Comparison of ENCODE assay signal across 12 mouse cellular contexts in genomic region chr19:46657339-46658020, GRCm38 (mm10). TPM values are rescaled to one million over a fixed set of nuclear protein-coding genes. Genes with fewer than 3 reads are reported as not detected.
DNase-seq lines count a peak whose midpoint lies in the region; ATAC-seq and TF ChIP-seq lines count a peak whose summit lies in the region.
"Had no signal": no experiment of that assay in that cellular context is flagged by ENCODE, and none has a peak within 500 bp of the region (broad histone marks: within the 10 kb centered on the region; RNA-seq: fewer than 3 reads in every experiment).

No protein-coding gene starts in this region.

- WGBS in heart, embryonic 13.5 days = 93% methylated on average over 3 of the region's 3 CpGs
- WGBS in midbrain, postnatal 0 days = 98% methylated on average over 3 of the region's 3 CpGs
- 96% methylated on average over 3 of the region's 3 CpGs for WGBS in midbrain, embryonic 16.5 days
- WGBS in bone marrow, adult 2 months = 86% methylated on average over 3 of the region's 3 CpGs
- 93% methylated on average over 3 of the region's 3 CpGs for WGBS in stomach, postnatal 0 days

- ATAC-seq in heart, embryonic 13.5 days (ENCODE audit: extremely low read depth, insufficient number of reproducible peaks, low FRiP score, low TSS enrichment) = no peak
- no peak for ATAC-seq in midbrain, postnatal 0 days (ENCODE audit: low FRiP score)
- ATAC-seq in midbrain, embryonic 16.5 days = no peak
- no peak for ATAC-seq in stomach, postnatal 0 days (ENCODE audit: low FRiP score, low TSS enrichment)
- ATAC-seq: forebrain, embryonic 15.5 days had no signal

- peak; percentile 59 for TF ChIP-seq CTCF in midbrain, postnatal 0 days (IDR thresholded peaks at IDR 0.05)
- peak; percentile 34; the same call in 1 of the 2 replicates for TF ChIP-seq CTCF in bone marrow, adult 2 months (IDR thresholded peaks at IDR 0.05; ENCODE audit: control insufficient read depth, insufficient read depth, low read length)
- peak; percentile 67 for TF ChIP-seq CTCF in stomach, postnatal 0 days (IDR thresholded peaks at IDR 0.05; ENCODE audit: low read depth)

- H3K9ac ChIP-seq in heart, embryonic 13.5 days = no peak overlapping the region
- no peak overlapping the region for H3K9ac ChIP-seq in midbrain, postnatal 0 days (replicated peaks; ENCODE audit: low read length, poor library complexity, severe bottlenecking)
- H3K9ac ChIP-seq in midbrain, embryonic 16.5 days (ENCODE audit: low read depth, low read length) = no peak overlapping the region
- H3K9ac ChIP-seq in stomach, postnatal 0 days (ENCODE audit: low read length) = no peak overlapping the region
- H3K9ac ChIP-seq: forebrain, embryonic 15.5 days had no signal

- H3K4me1 ChIP-seq in heart, embryonic 13.5 days = peaks cover 61% of the 10 kb centered on the region
- H3K4me1 ChIP-seq in midbrain, postnatal 0 days (ENCODE audit: insufficient read depth, low read length) = no peaks in the 10 kb centered on the region
- H3K4me1 ChIP-seq in midbrain, embryonic 16.5 days (ENCODE audit: control insufficient read depth, insufficient read depth, low read length) = no peaks in the 10 kb centered on the region
- H3K4me1 ChIP-seq in bone marrow, adult 2 months (ENCODE audit: control insufficient read depth, insufficient read depth, low read length) = peaks cover 4% of the 10 kb centered on the region; the same call in 1 of the 2 replicates
- no peaks in the 10 kb centered on the region for H3K4me1 ChIP-seq in stomach, postnatal 0 days (replicated peaks; ENCODE audit: control insufficient read depth, insufficient read depth)
- H3K4me1 ChIP-seq: forebrain, embryonic 15.5 days; midbrain, embryonic 10.5 days had no signal

- peak overlapping the region; percentile 21; the same call in 1 of the 2 replicates for H3K27ac ChIP-seq in heart, embryonic 13.5 days (replicated peaks)
- H3K27ac ChIP-seq in midbrain, postnatal 0 days (ENCODE audit: low read depth, low read length) = no peak overlapping the region
- no peak overlapping the region for H3K27ac ChIP-seq in midbrain, embryonic 16.5 days (ENCODE audit: low read length)
- no peak overlapping the region for H3K27ac ChIP-seq in bone marrow, adult 2 months (ENCODE audit: control insufficient read depth, insufficient read depth, low read depth, low read length, poor library complexity)
- no peak overlapping the region for H3K27ac ChIP-seq in stomach, postnatal 0 days (replicated peaks)
- H3K27ac ChIP-seq: forebrain, embryonic 15.5 days; midbrain, embryonic 10.5 days had no signal

- no peak for DNase-seq in heart, adult 11 months
- no peak for DNase-seq in midbrain, postnatal 0 days (ENCODE audit: low spot score)
- no peak for DNase-seq in stomach, postnatal 0 days (ENCODE audit: low spot score)
- no peak for DNase-seq in right cerebral cortex, adult 18-20 months
- DNase-seq in layer of hippocampus, postnatal 36 days = no peak

- H3K27me3 ChIP-seq in heart, embryonic 13.5 days (replicated peaks) = no peaks in the 10 kb centered on the region
- no peaks in the 10 kb centered on the region for H3K27me3 ChIP-seq in midbrain, postnatal 0 days (ENCODE audit: insufficient read depth, low read length)
- H3K27me3 ChIP-seq in midbrain, embryonic 16.5 days (ENCODE audit: control insufficient read depth, insufficient read depth, low read depth, low read length) = no peaks in the 10 kb centered on the region
- no peaks in the 10 kb centered on the region for H3K27me3 ChIP-seq in stomach, postnatal 0 days (ENCODE audit: control insufficient read depth, insufficient read depth, low read length)
- H3K27me3 ChIP-seq: forebrain, embryonic 15.5 days had no signal

- H3K36me3 ChIP-seq in heart, embryonic 13.5 days = peaks cover 58% of the 10 kb centered on the region
- peaks cover 26% of the 10 kb centered on the region for H3K36me3 ChIP-seq in midbrain, postnatal 0 days (ENCODE audit: insufficient read depth, low read length)
- peaks cover 23% of the 10 kb centered on the region for H3K36me3 ChIP-seq in midbrain, embryonic 16.5 days (ENCODE audit: control insufficient read depth, insufficient read depth, low read length)
- peaks cover 14% of the 10 kb centered on the region for H3K36me3 ChIP-seq in stomach, postnatal 0 days (ENCODE audit: control insufficient read depth, insufficient read depth, low read length)

- H3K9me3 ChIP-seq in heart, embryonic 13.5 days = no peaks in the 10 kb centered on the region
- no peaks in the 10 kb centered on the region for H3K9me3 ChIP-seq in midbrain, postnatal 0 days (ENCODE audit: low read length)
- no peaks in the 10 kb centered on the region for H3K9me3 ChIP-seq in midbrain, embryonic 16.5 days (replicated peaks; ENCODE audit: control insufficient read depth, low read length, poor library complexity, severe bottlenecking)
- no peaks in the 10 kb centered on the region for H3K9me3 ChIP-seq in stomach, postnatal 0 days (ENCODE audit: control insufficient read depth, low read length)
- H3K9me3 ChIP-seq: forebrain, embryonic 15.5 days; midbrain, embryonic 10.5 days had no signal

- no peak overlapping the region for H3K4me2 ChIP-seq in heart, embryonic 13.5 days
- H3K4me2 ChIP-seq in midbrain, postnatal 0 days (ENCODE audit: low read depth, low read length, poor library complexity, severe bottlenecking) = no peak overlapping the region
- no peak overlapping the region for H3K4me2 ChIP-seq in midbrain, embryonic 16.5 days (ENCODE audit: low read length)
- no peak overlapping the region for H3K4me2 ChIP-seq in stomach, postnatal 0 days (replicated peaks; ENCODE audit: low read depth)
- H3K4me2 ChIP-seq: forebrain, embryonic 15.5 days had no signal

- H3K4me3 ChIP-seq in heart, embryonic 13.5 days = no peak overlapping the region
- H3K4me3 ChIP-seq in midbrain, postnatal 0 days (ENCODE audit: low read depth, low read length) = no peak overlapping the region
- no peak overlapping the region for H3K4me3 ChIP-seq in midbrain, embryonic 16.5 days (ENCODE audit: low read depth, low read length)
- no peak overlapping the region for H3K4me3 ChIP-seq in bone marrow, adult 2 months (replicated peaks; ENCODE audit: control insufficient read depth, low read depth, low read length)
- no peak overlapping the region for H3K4me3 ChIP-seq in stomach, postnatal 0 days (ENCODE audit: low read depth, low read length)
- H3K4me3 ChIP-seq: forebrain, embryonic 15.5 days; midbrain, embryonic 10.5 days had no signal

- no peak for TF ChIP-seq POLR2A in bone marrow, adult 2 months (IDR thresholded peaks at IDR 0.05; ENCODE audit: borderline replicate concordance, control insufficient read depth, low read depth, low read length)

- TF ChIP-seq EP300 in stomach, postnatal 0 days (optimal IDR thresholded peaks at IDR 0.05) = no peak

RNA-seq across cellular contexts. Expression of gene Cyp17a1, which starts 15.5 kb away (rescaled TPM):
- 1.1 and 1.6 TPM in 2 replicates for polyA plus RNA-seq in heart, embryonic 13.5 days (2015; fragmentation: Nextera tagmentation; extraction: Ambion mirVana)
- not detected in 2 replicates for total RNA-seq in midbrain, postnatal 0 days (2014; rRNA removed)
- not detected in 2 replicates for polyA plus RNA-seq in midbrain, postnatal 0 days (2015; fragmentation: Nextera tagmentation; extraction: Ambion mirVana)
- polyA plus RNA-seq in midbrain, embryonic 16.5 days (2015; fragmentation: Nextera tagmentation; extraction: Ambion mirVana) = not detected in 2 replicates
- not detected in 2 replicates for polyA plus RNA-seq in bone marrow, adult 2 months (2011; ENCODE audit: insufficient read depth, insufficient read length, low replicate concordance, missing spikeins)
- 0.12 TPM in 1 of 2 replicates, not detected in the other for polyA plus RNA-seq in stomach, postnatal 0 days (2015; fragmentation: Nextera tagmentation; extraction: Ambion mirVana)
- not detected for total RNA-seq in layer of hippocampus, postnatal 36 days (2021)
- total RNA-seq: heart, postnatal 36 days; left cerebral cortex, adult 18-20 months had no signal
- polyA plus RNA-seq: forebrain, embryonic 15.5 days; midbrain, embryonic 10.5 days had no signal

RNA-seq across cellular contexts. Expression of gene Borcs7, which starts 32.2 kb away (rescaled TPM):
- 17.4 and 17.6 TPM in 2 replicates for polyA plus RNA-seq in heart, embryonic 13.5 days (2015; fragmentation: Nextera tagmentation; extraction: Ambion mirVana)
- 13.2 and 16.3 TPM in 2 replicates for total RNA-seq in midbrain, postnatal 0 days (2014; rRNA removed)
- 41.3 and 43.0 TPM in 2 replicates for polyA plus RNA-seq in midbrain, postnatal 0 days (2015; fragmentation: Nextera tagmentation; extraction: Ambion mirVana)
- 24.6 and 27.6 TPM in 2 replicates for polyA plus RNA-seq in midbrain, embryonic 16.5 days (2015; fragmentation: Nextera tagmentation; extraction: Ambion mirVana)
- 4.0 and 6.2 TPM in 2 replicates for polyA plus RNA-seq in bone marrow, adult 2 months (2011; ENCODE audit: insufficient read depth, insufficient read length, low replicate concordance, missing spikeins)
- 15.6 and 17.0 TPM in 2 replicates for polyA plus RNA-seq in stomach, postnatal 0 days (2015; fragmentation: Nextera tagmentation; extraction: Ambion mirVana)
- total RNA-seq in layer of hippocampus, postnatal 36 days (2021) = 10 to 100 TPM; 20.6 to 22.0 TPM

RNA-seq across cellular contexts. Expression of gene As3mt, which starts 49.8 kb away (rescaled TPM):
- polyA plus RNA-seq in heart, embryonic 13.5 days (2015; fragmentation: Nextera tagmentation; extraction: Ambion mirVana) = 49.1 and 52.8 TPM in 2 replicates
- 21.3 and 28.9 TPM in 2 replicates for total RNA-seq in midbrain, postnatal 0 days (2014; rRNA removed)
- 36.4 and 37.9 TPM in 2 replicates for polyA plus RNA-seq in midbrain, postnatal 0 days (2015; fragmentation: Nextera tagmentation; extraction: Ambion mirVana)
- 35.6 and 38.1 TPM in 2 replicates for polyA plus RNA-seq in midbrain, embryonic 16.5 days (2015; fragmentation: Nextera tagmentation; extraction: Ambion mirVana)
- 3.9 and 8.5 TPM in 2 replicates for polyA plus RNA-seq in bone marrow, adult 2 months (2011; ENCODE audit: insufficient read depth, insufficient read length, low replicate concordance, missing spikeins)
- 17.0 and 17.7 TPM in 2 replicates for polyA plus RNA-seq in stomach, postnatal 0 days (2015; fragmentation: Nextera tagmentation; extraction: Ambion mirVana)
- total RNA-seq in layer of hippocampus, postnatal 36 days (2021) = 10 to 100 TPM; 21.3 to 22.4 TPM

RNA-seq across cellular contexts. Expression of gene Wbp1l, which starts 58.6 kb away (rescaled TPM):
- polyA plus RNA-seq in heart, embryonic 13.5 days (2015; fragmentation: Nextera tagmentation; extraction: Ambion mirVana) = 41.6 and 42.0 TPM in 2 replicates
- total RNA-seq in midbrain, postnatal 0 days (2014; rRNA removed) = 44.2 and 44.8 TPM in 2 replicates
- polyA plus RNA-seq in midbrain, postnatal 0 days (2015; fragmentation: Nextera tagmentation; extraction: Ambion mirVana) = 27.1 and 27.8 TPM in 2 replicates
- polyA plus RNA-seq in midbrain, embryonic 16.5 days (2015; fragmentation: Nextera tagmentation; extraction: Ambion mirVana) = 34.0 and 34.8 TPM in 2 replicates
- polyA plus RNA-seq in bone marrow, adult 2 months (2011; ENCODE audit: insufficient read depth, insufficient read length, low replicate concordance, missing spikeins) = 15.8 and 29.3 TPM in 2 replicates
- 31.2 and 32.9 TPM in 2 replicates for polyA plus RNA-seq in stomach, postnatal 0 days (2015; fragmentation: Nextera tagmentation; extraction: Ambion mirVana)
- total RNA-seq in layer of hippocampus, postnatal 36 days (2021) = 10 to 100 TPM; 39.9 to 40.8 TPM
